ENCODE assay signal across 11 mouse cellular contexts in the genomic region with DNA sequence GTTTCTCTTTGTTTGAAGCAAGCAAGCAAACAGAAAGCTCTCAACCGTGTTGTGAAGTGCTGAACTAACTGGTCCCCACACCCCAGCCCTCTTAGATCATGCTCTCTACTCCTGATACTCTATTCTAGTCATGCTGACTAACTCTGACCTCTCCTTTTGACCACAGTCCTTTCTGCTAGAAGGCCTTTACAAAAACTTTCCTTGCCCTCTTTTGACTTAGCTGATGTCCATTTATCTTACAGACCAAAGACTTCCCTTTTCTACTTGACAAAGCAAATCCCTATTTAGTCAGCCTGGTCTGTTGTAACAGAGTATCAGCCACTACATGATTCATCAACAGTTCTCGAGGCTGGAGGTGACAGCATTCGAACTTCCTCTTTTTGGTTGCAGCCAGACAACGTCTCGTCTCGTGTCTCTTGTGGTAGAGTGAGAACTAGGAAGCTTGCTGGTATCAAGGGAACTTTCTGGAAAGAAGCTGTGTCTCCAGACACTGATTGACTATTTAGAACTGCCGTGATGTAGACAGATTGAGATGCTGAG. TPM values are rescaled to one million over a fixed set of nuclear protein-coding genes. Genes with fewer than 3 reads are reported as not detected.
A peak's percentile ranks its signal among the peaks of the same experiment; 100 is the strongest.
DNase-seq lines count a peak whose midpoint lies in the region; ATAC-seq and TF ChIP-seq lines count a peak whose summit lies in the region.
"Had no signal": no experiment of that assay in that cellular context is flagged by ENCODE, and none has a peak within 500 bp of the region (broad histone marks: within the 10 kb centered on the region; RNA-seq: fewer than 3 reads in every experiment).

No protein-coding gene starts in this region.

- no peaks in the 10 kb centered on the region for H3K36me3 ChIP-seq in kidney, adult 2 months (ENCODE audit: control insufficient read depth, insufficient read depth, low read length)
- H3K36me3 ChIP-seq in CH12.LX (replicated peaks in 1 of 2; ENCODE audit: control insufficient read depth in 1 of 2, insufficient read depth in 1 of 2, low read length in 1 of 2): no peaks in the 10 kb centered on the region
- H3K36me3 ChIP-seq in intestine, embryonic 15.5 days: no peaks in the 10 kb centered on the region
- H3K36me3 ChIP-seq: heart, embryonic 13.5 days had no signal

- dilution Hi-C loops in CH12.LX (cut with MboI; ENCODE audit: extremely low pct_ligation_motif_present, extremely low pct_unique_long_range_greater_than_20kb, low sequenced_read_pairs): no loop called here

- DNase-seq in kidney, adult 2 months: peak; percentile 38
- DNase-seq in kidney, postnatal 14 days: no peak
- DNase-seq in CH12.LX (ENCODE audit: extremely low read depth): peak; percentile 91
- DNase-seq in c-Kit-positive CD71-positive TER-119-positive erythroid progenitor cells, embryonic 14.5 days (ENCODE audit: low spot score): no peak
- DNase-seq in ovary, postnatal 36 days (ENCODE audit: low spot score): no peak
- DNase-seq: cerebellum, postnatal 14 days had no signal

- no peaks in the 10 kb centered on the region for H3K79me2 ChIP-seq in CH12.LX (replicated peaks; ENCODE audit: control insufficient read depth, extremely low read depth, insufficient read depth, poor library complexity, severe bottlenecking)

- WGBS in kidney, adult 2 months: 60% methylated on average over 7 of the region's 7 CpGs
- 69% methylated on average over 7 of the region's 7 CpGs for WGBS in intestine, embryonic 15.5 days

- H3K4me2 ChIP-seq in CH12.LX (ENCODE audit: insufficient read depth, low read depth, poor library complexity, severe bottlenecking): peak overlapping the region; percentile 10
- no peak overlapping the region for H3K4me2 ChIP-seq in intestine, embryonic 15.5 days (replicated peaks)
- H3K4me2 ChIP-seq: forebrain, embryonic 13.5 days; heart, embryonic 13.5 days had no signal

- TF ChIP-seq EP300 in CH12.LX (IDR thresholded peaks at IDR 0.05; ENCODE audit: low read length): peak; percentile 86

- peak; percentile 95 for ATAC-seq in common myeloid progenitor, adult 5-6 weeks (replicated peaks; ENCODE audit: low read depth, poor library complexity, severe bottlenecking)
- peak; percentile 61 for ATAC-seq in megakaryocyte-erythroid progenitor cell, adult 5-6 weeks (replicated peaks; ENCODE audit: low FRiP score, low TSS enrichment, poor library complexity, severe bottlenecking)
- no peak for ATAC-seq in intestine, embryonic 15.5 days
- ATAC-seq: forebrain, embryonic 13.5 days had no signal

- no peak overlapping the region for H3K4me3 ChIP-seq in kidney, adult 2 months (ENCODE audit: insufficient read depth, low read depth, low read length)
- no peak overlapping the region for H3K4me3 ChIP-seq in CH12.LX (replicated peaks in 1 of 3; ENCODE audit: low read depth in 2 of 3, low read length in 2 of 3, poor library complexity in 1 of 3)
- no peak overlapping the region for H3K4me3 ChIP-seq in intestine, embryonic 15.5 days (replicated peaks)
- H3K4me3 ChIP-seq: forebrain, embryonic 13.5 days; heart, embryonic 13.5 days had no signal

- H3K27ac ChIP-seq in kidney, adult 2 months (ENCODE audit: insufficient read depth, low read depth, low read length): no peak overlapping the region
- peak overlapping the region; percentile 80 for H3K27ac ChIP-seq in CH12.LX (ENCODE audit: insufficient read depth, low read depth)
- H3K27ac ChIP-seq in intestine, embryonic 15.5 days: no peak overlapping the region
- H3K27ac ChIP-seq: forebrain, embryonic 13.5 days; heart, embryonic 13.5 days had no signal

- in situ Hi-C loops in CH12.LX (cut with MboI; ENCODE audit: low pct_ligation_motif_present, low pct_unique_long_range_greater_than_20kb, low sequenced_read_pairs): no loop called here

- H3K4me1 ChIP-seq in kidney, adult 2 months (ENCODE audit: control insufficient read depth, insufficient read depth, low read length): no peaks in the 10 kb centered on the region
- peaks cover 7 to 24% of the 10 kb centered on the region in 2 experiments; a peak in 3 of 4 replicates for H3K4me1 ChIP-seq in CH12.LX (ENCODE audit: control insufficient read depth in 1 of 2, insufficient read depth in 2 of 2)
- H3K4me1 ChIP-seq in intestine, embryonic 15.5 days (replicated peaks): no peaks in the 10 kb centered on the region
- H3K4me1 ChIP-seq: forebrain, embryonic 13.5 days; heart, embryonic 13.5 days had no signal

- TF ChIP-seq CTCF in kidney, adult 2 months (conservative IDR thresholded peaks at IDR 0.05; ENCODE audit: insufficient read depth, insufficient read length, low read depth, low read length): no peak
- TF ChIP-seq CTCF in CH12.LX (conservative IDR thresholded peaks at IDR 0.05 in 1 of 2, IDR thresholded peaks at IDR 0.05 in 1 of 2; ENCODE audit: low read depth in 2 of 2, low read length in 2 of 2): no peak

- no peak for TF ChIP-seq RAD21 in CH12.LX (IDR thresholded peaks at IDR 0.05; ENCODE audit: low read depth, low read length)

- H3K27me3 ChIP-seq in kidney, adult 2 months (replicated peaks; ENCODE audit: control insufficient read depth, insufficient read depth, low read length): no peaks in the 10 kb centered on the region
- H3K27me3 ChIP-seq in CH12.LX (replicated peaks): no peaks in the 10 kb centered on the region
- no peaks in the 10 kb centered on the region for H3K27me3 ChIP-seq in intestine, embryonic 15.5 days (replicated peaks)
- H3K27me3 ChIP-seq: forebrain, embryonic 13.5 days; heart, embryonic 13.5 days had no signal

- H3K9ac ChIP-seq in CH12.LX (ENCODE audit: insufficient read depth, low read depth): 0 out of 2 replicates have a peak overlapping the region, but pooled peaks have one; percentile 0
- no peak overlapping the region for H3K9ac ChIP-seq in intestine, embryonic 15.5 days
- H3K9ac ChIP-seq: forebrain, embryonic 13.5 days; heart, embryonic 13.5 days had no signal

- H3K9me3 ChIP-seq in CH12.LX (replicated peaks; ENCODE audit: low read length): no peaks in the 10 kb centered on the region
- no peaks in the 10 kb centered on the region for H3K9me3 ChIP-seq in intestine, embryonic 15.5 days
- H3K9me3 ChIP-seq: forebrain, embryonic 13.5 days; heart, embryonic 13.5 days had no signal

- TF ChIP-seq POLR2A in kidney, adult 2 months (IDR thresholded peaks at IDR 0.05; ENCODE audit: low read depth, low read length): no peak
- TF ChIP-seq POLR2A in CH12.LX (IDR thresholded peaks at IDR 0.05; ENCODE audit: low read depth, low read length): no peak

TF ChIP-seq in CH12.LX, 34 proteins besides CTCF, POLR2A, EP300 and RAD21 (continues in another document):
- TF ChIP-seq IRF4 (IDR thresholded peaks at IDR 0.05; ENCODE audit: low read depth, low read length) (peak; percentile 91), MEF2A (IDR thresholded peaks at IDR 0.05; ENCODE audit: borderline replicate concordance, low read depth, low read length) (peak; percentile 97), ELF1 (IDR thresholded peaks at IDR 0.05; ENCODE audit: low read depth, low read length) (no peak; the same call in 1 of the 2 replicates), HCFC1 (IDR thresholded peaks at IDR 0.05; ENCODE audit: low read depth, low read length) (no peak), ZNF384 (IDR thresholded peaks at IDR 0.05; ENCODE audit: low read depth, low read length) (peak; percentile 22; the same call in 1 of the 2 replicates), MAFK (IDR thresholded peaks at IDR 0.05; ENCODE audit: insufficient replicate concordance, low read length) (peak; percentile 64; the same call in 1 of the 2 replicates), CHD1 (IDR thresholded peaks at IDR 0.05; ENCODE audit: low read depth, low read length) (no peak), KAT2A (IDR thresholded peaks at IDR 0.05; ENCODE audit: insufficient replicate concordance, low read length) (0 out of 2 replicates have a peak, but pooled peaks have one; percentile 19), ZKSCAN1 (IDR thresholded peaks at IDR 0.05; ENCODE audit: borderline replicate concordance, low read depth, low read length) (no peak), JUN (IDR thresholded peaks at IDR 0.05; ENCODE audit: insufficient read depth, low read depth, low read length) (peak; percentile 62; the same call in 1 of the 2 replicates), NRF1 (IDR thresholded peaks at IDR 0.05; ENCODE audit: low read depth, low read length) (no peak), POLR2AphosphoS2 (IDR thresholded peaks at IDR 0.05; ENCODE audit: low read depth, low read length) (no peak), MYC (IDR thresholded peaks at IDR 0.05; ENCODE audit: low read depth, low read length) (peak; percentile 62; the same call in 1 of the 2 replicates), UBTF (IDR thresholded peaks at IDR 0.05; ENCODE audit: low read depth, low read length) (no peak), GABPA (IDR thresholded peaks at IDR 0.05; ENCODE audit: insufficient replicate concordance, low read depth, low read length) (no peak), PAX5 (IDR thresholded peaks at IDR 0.05; ENCODE audit: low read length) (no peak), TCF12 (IDR thresholded peaks at IDR 0.05; ENCODE audit: low read depth, low read length) (peak; percentile 44; the same call in 1 of the 2 replicates), SMC3 (IDR thresholded peaks at IDR 0.05; ENCODE audit: low read depth, low read length) (no peak), MXI1 (IDR thresholded peaks at IDR 0.05; ENCODE audit: low read depth, low read length) (peak; percentile 95), E2F4 (IDR thresholded peaks at IDR 0.05; ENCODE audit: insufficient replicate concordance, low read depth, low read length) (no peak), TBP (conservative IDR thresholded peaks at IDR 0.05; ENCODE audit: low read depth, low read length) (no peak; the same call in 1 of the 2 replicates), NELFE (IDR thresholded peaks at IDR 0.05; ENCODE audit: low read depth, low read length) (no peak), ZMIZ1 (IDR thresholded peaks at IDR 0.05; ENCODE audit: low read depth, low read length) (no peak), MAX (IDR thresholded peaks at IDR 0.05; ENCODE audit: low read length) (peak; percentile 74), RCOR1 (conservative IDR thresholded peaks at IDR 0.05; ENCODE audit: low read depth, low read length) (peak; percentile 90), USF1 (IDR thresholded peaks at IDR 0.05; ENCODE audit: low read depth, low read length) (no peak), BHLHE40 (IDR thresholded peaks at IDR 0.05; ENCODE audit: low read depth, low read length) (peak; percentile 94)

RNA-seq across cellular contexts. Expression of a gene that starts 30.4 kb away (rescaled TPM):
- polyA plus RNA-seq in kidney, adult 2 months (2012; rRNA removed): 0.04 TPM in 1 of 2 replicates, not detected in the other
- total RNA-seq in CH12.LX (2012; rRNA removed) (not detected in 2 replicates), CH12.LX (2014; rRNA removed) (not detected in 2 replicates)
- polyA plus RNA-seq in CH12.LX (2012; ENCODE audit: insufficient read length, low read depth): not detected in 2 replicates
- total RNA-seq in common myeloid progenitor, adult 5-6 weeks (2017): not detected in 2 replicates
- total RNA-seq in megakaryocyte-erythroid progenitor cell, adult 5-6 weeks (2014; fragmentation: Nextera tagmentation): not detected in 2 replicates
- total RNA-seq in megakaryocyte-erythroid progenitor cell, adult 5-6 weeks (2017): not detected in 2 replicates
- polyA plus RNA-seq in intestine, embryonic 15.5 days (2015; fragmentation: Nextera tagmentation; extraction: Ambion mirVana): 0.10 TPM in 1 of 2 replicates, not detected in the other
- polyA plus RNA-seq: forebrain, embryonic 13.5 days had no signal

Comparison
In these comparisons a context has a peak if more than half of its experiments do, and no peak if none do; other contexts are left out.
1. DNase-seq: peak in kidney, adult 2 months (single experiment) and CH12.LX (single experiment); none in kidney, postnatal 14 days (single experiment), c-Kit-positive CD71-positive TER-119-positive erythroid progenitor cells, embryonic 14.5 days (single experiment) and ovary, postnatal 36 days (single experiment).